Comparison of ENCODE assay signal across 11 mouse cellular contexts in the genomic region with DNA sequence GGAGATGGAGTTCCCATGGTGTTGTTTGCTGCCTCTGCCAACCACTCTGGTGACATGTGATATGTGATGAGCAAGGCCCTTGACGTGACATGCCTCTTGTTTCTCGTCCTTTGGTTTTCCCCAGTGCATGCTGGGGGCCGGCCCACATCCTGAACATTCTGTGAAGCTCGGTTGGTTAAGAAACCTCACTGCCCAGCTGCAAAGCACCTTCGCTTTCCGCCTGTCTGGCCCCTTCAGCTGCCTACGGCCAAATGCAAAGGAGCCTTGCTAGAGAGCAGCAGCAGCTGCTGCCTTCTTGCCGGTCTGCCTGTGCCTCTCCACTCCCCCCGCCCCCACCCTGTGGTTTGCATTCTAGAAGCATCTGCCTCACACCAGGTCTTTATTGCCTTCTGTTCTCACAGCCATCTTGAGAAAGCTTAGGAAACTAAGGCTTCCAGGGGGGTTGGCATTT.
DNase-seq lines count a peak whose midpoint lies in the region; TF ChIP-seq lines count a peak whose summit lies in the region.
"Had no signal": no experiment of that assay in that cellular context is flagged by ENCODE, and none has a peak within 500 bp of the region (broad histone marks: within the 10 kb centered on the region; RNA-seq: fewer than 3 reads in every experiment).

No protein-coding gene starts in this region.

- H3K4me1 ChIP-seq in cerebellum, adult 2 months (ENCODE audit: control insufficient read depth, insufficient read depth, low read length): peaks cover 23% of the 10 kb centered on the region

- TF ChIP-seq CTCF in cerebellum, adult 2 months (IDR thresholded peaks at IDR 0.05; ENCODE audit: borderline replicate concordance, insufficient read depth, low read depth, low read length): no peak

- WGBS in cerebellum, adult 2 months: 67% methylated on average over 9 of the region's 9 CpGs

- no peak overlapping the region for H3K27ac ChIP-seq in cerebellum, adult 2 months (ENCODE audit: insufficient read depth, low read length)
- H3K27ac ChIP-seq: limb, embryonic 15.5 days; neural tube, embryonic 12.5 days had no signal

- no peak overlapping the region for H3K4me3 ChIP-seq in cerebellum, adult 2 months (replicated peaks; ENCODE audit: insufficient read depth, low read depth, low read length)
- H3K4me3 ChIP-seq: limb, embryonic 15.5 days; neural tube, embryonic 12.5 days had no signal

- TF ChIP-seq POLR2A in cerebellum, adult 2 months (IDR thresholded peaks at IDR 0.05; ENCODE audit: borderline replicate concordance, insufficient read depth, low read length): no peak

- peak; percentile 93 for DNase-seq in A20 (ENCODE audit: low read depth, low spot score)
- peak; percentile 87 for DNase-seq in CD4-positive helper T cell, adult 2 months (ENCODE audit: low read depth, low spot score)
- peak; percentile 86 for DNase-seq in induced T-regulatory cell, adult 2 months (ENCODE audit: low read depth)
- DNase-seq in spleen, adult 18-20 months: peak; percentile 62 to 81
- DNase-seq in urinary bladder, postnatal 36 days (ENCODE audit: low spot score in 2 of 2): no peak
- DNase-seq in left cerebral cortex, adult 18-20 months (ENCODE audit: low spot score in 2 of 2): no peak
- no peak for DNase-seq in cerebellum, adult 2 months
- DNase-seq: heart, postnatal 10 days; kidney, postnatal 36 days had no signal

- H3K27me3 ChIP-seq in cerebellum, adult 2 months (ENCODE audit: control insufficient read depth, insufficient read depth, low read length): no peaks in the 10 kb centered on the region
- H3K27me3 ChIP-seq: limb, embryonic 15.5 days; neural tube, embryonic 12.5 days had no signal

Comparison
In these comparisons a context has a peak if more than half of its experiments do, and no peak if none do; other contexts are left out.
1. DNase-seq: peak in A20 (single experiment), CD4-positive helper T cell, adult 2 months (single experiment), induced T-regulatory cell, adult 2 months (single experiment) and spleen, adult 18-20 months (2 of 2); none in urinary bladder, postnatal 36 days (0 of 2), left cerebral cortex, adult 18-20 months (0 of 2) and cerebellum, adult 2 months (0 of 2).